Mouse (Mus musculus) forebrain, postnatal 0 days (tissue): ENCODE results near the gene Cdsn. TPM values are rescaled to one million over a fixed set of nuclear protein-coding genes. Genes with fewer than 3 reads are reported as not detected.

Experiments
- ATAC-seq: fragments of 200-750 bp; cut with Nextera tagmentation; 2 replicates; pipeline ENCODE4 v1.8.0; 2017; ENCODE audit warnings: mild to moderate bottlenecking, moderate library complexity
- DNase-seq: peaks from one replicate; pipeline ENCODE4 v3.0.0-alpha.2; 2015
- H3K27ac ChIP-seq: fragments of 300-500 bp; sonication (generic); 2 replicates; pipeline ENCODE4 v1.5.1; 2014; ENCODE audit warnings: low read depth, mild to moderate bottlenecking, antibody characterized with exemption, low read length, moderate library complexity, mixed read lengths
- H3K27me3 ChIP-seq: fragments of 300-500 bp; sonication (generic); 2 replicates; pipeline ENCODE4 v1.6.1; 2014; ENCODE audit warnings: mild to moderate bottlenecking, low read length, mixed read lengths; ENCODE audit not compliant: insufficient read depth
- H3K36me3 ChIP-seq: fragments of 300-500 bp; sonication (generic); 2 replicates; pipeline ENCODE4 v1.6.1; 2014; ENCODE audit warnings: mild to moderate bottlenecking, moderate library complexity; ENCODE audit not compliant: insufficient read depth
- H3K4me1 ChIP-seq: fragments of 300-500 bp; sonication (generic); 2 replicates; pipeline ENCODE4 v1.6.1; 2014; ENCODE audit warnings: antibody characterized with exemption; ENCODE audit not compliant: insufficient read depth
- H3K4me2 ChIP-seq: fragments of 300-500 bp; sonication (generic); 2 replicates; pipeline ENCODE4 v1.6.1; 2014; ENCODE audit warnings: low read depth, mild to moderate bottlenecking, moderate library complexity
- H3K4me3 ChIP-seq: fragments of 300-500 bp; sonication (generic); 2 replicates; pipeline ENCODE4 v1.5.1; 2014; ENCODE audit warnings: low read depth, low read length, mixed read lengths
- H3K9ac ChIP-seq: fragments of 300-500 bp; sonication (generic); 2 replicates; pipeline ENCODE4 v1.6.1; 2014; ENCODE audit warnings: mild to moderate bottlenecking
- H3K9me3 ChIP-seq: fragments of 300-500 bp; sonication (generic); 2 replicates; pipeline ENCODE4 v1.6.1; 2016; ENCODE audit warnings: low read length
- CTCF ChIP-seq: sonication (generic); IDR thresholded peaks from 2 replicates; pipeline ENCODE4 v1.5.1; 2016; ENCODE audit warnings: antibody characterized with exemption, control low read depth, low read depth
- WGBS: fragments of 180-500 bp; shearing (Covaris S2); extraction: QIAGEN DNeasy Blood & Tissue Kit; methylation state at CpG from one replicate; pipeline ENCODE4 v1.1.7; 2014; 5-methylcytosine and 5-hydroxymethylcytosine counted together
- polyA plus RNA-seq: library from polyadenylated mRNA; unstranded; fragments of >200 nt; fragmentation: Nextera tagmentation; extraction: Ambion mirVana; gene quantifications from 2 replicates; pipeline ENCODE4 v1.2.1, GENCODE M21; 2015
- total RNA-seq: library from RNA; depleted of rRNA; stranded (reverse); fragments of >200 nt; gene quantifications from 2 replicates; pipeline ENCODE4 v1.2.3, GENCODE M21; 2014

The Cdsn gene
- total and polyA plus RNA-seq, 2 experiments from 2014 or later = 0.18 to 0.43 TPM

GRCm38 (mm10) chr17:35544680-35545079, 7.2 kb upstream of the Cdsn start:
- H3K36me3 ChIP-seq = no peaks in the 10 kb centered on the region

GRCm38 (mm10) chr17:35547465-35547864, 4.5 kb upstream of the Cdsn start:
- ATAC-seq (no peak), DNase-seq (no peak)
- no peak for TF ChIP-seq CTCF
- Histone ChIP-seq H3K9ac (no peak overlapping the region), H3K27me3 (no peaks in the 10 kb centered on the region), H3K9me3 (no peaks in the 10 kb centered on the region), H3K27ac (no peak overlapping the region), H3K36me3 (no peaks in the 10 kb centered on the region), H3K4me2 (no peak overlapping the region), H3K4me1 (0 out of 2 replicates have a peak, but pooled peaks cover 8% of the 10 kb centered on the region), H3K4me3 (no peak overlapping the region)
- 43% methylated on average over 2 of the region's 2 CpGs for WGBS

More at GRCm38 (mm10) chr17:35544680-35545079, 7.2 kb upstream of the Cdsn start:
- WGBS = 33% methylated on average over 6 of the region's 6 CpGs
- no peaks in the 10 kb centered on the region for H3K27me3 ChIP-seq
- no peak overlapping the region for H3K4me2 ChIP-seq
- 0 out of 2 replicates have a peak, but pooled peaks cover 5% of the 10 kb centered on the region for H3K4me1 ChIP-seq
- peak; percentile 84 for TF ChIP-seq CTCF
- no peak overlapping the region for H3K9ac ChIP-seq
- H3K27ac ChIP-seq = no peak overlapping the region
- H3K9me3 ChIP-seq = no peaks in the 10 kb centered on the region
- ATAC-seq (peak; percentile 55; the same call in 1 of the 2 replicates), DNase-seq (peak; percentile 75)
- H3K4me3 ChIP-seq = no peak overlapping the region

GRCm38 (mm10) chr17:35548636-35549035, 3.3 kb upstream of the Cdsn start:
- WGBS = 21% methylated on average over 5 of the region's 5 CpGs
- no peak for ATAC-seq

GRCm38 (mm10) chr17:35549437-35550142, 2.3 kb upstream of the Cdsn start:
- Histone ChIP-seq H3K9me3 (no peaks in the 10 kb centered on the region), H3K9ac (no peak overlapping the region), H3K27me3 (no peaks in the 10 kb centered on the region), H3K4me2 (no peak overlapping the region), H3K27ac (no peak overlapping the region; the same call in none of the 2 replicates), H3K36me3 (no peaks in the 10 kb centered on the region), H3K4me3 (no peak overlapping the region), H3K4me1 (0 out of 2 replicates have a peak, but pooled peaks cover 8% of the 10 kb centered on the region)
- 29% methylated on average over 15 of the region's 15 CpGs for WGBS
- ATAC-seq (peak; percentile 75), DNase-seq (peak; percentile 51)
- TF ChIP-seq CTCF = no peak

More at GRCm38 (mm10) chr17:35548636-35549035, 3.3 kb upstream of the Cdsn start:
- no peak overlapping the region for H3K9ac ChIP-seq
- H3K4me2 ChIP-seq = no peak overlapping the region
- no peak for TF ChIP-seq CTCF
- 0 out of 2 replicates have a peak, but pooled peaks cover 8% of the 10 kb centered on the region for H3K4me1 ChIP-seq
- no peak overlapping the region for H3K4me3 ChIP-seq
- no peaks in the 10 kb centered on the region for H3K36me3 ChIP-seq
- H3K9me3 ChIP-seq = no peaks in the 10 kb centered on the region
- no peak for DNase-seq
- no peak overlapping the region for H3K27ac ChIP-seq
- H3K27me3 ChIP-seq = no peaks in the 10 kb centered on the region

GRCm38 (mm10) chr17:35550143-35550494, 1.8 kb upstream of the Cdsn start:
- H3K4me3 ChIP-seq = no peak overlapping the region
- no peaks in the 10 kb centered on the region for H3K36me3 ChIP-seq
- H3K4me2 ChIP-seq = no peak overlapping the region
- no peak for TF ChIP-seq CTCF
- 95% methylated on average over 4 of the region's 4 CpGs for WGBS
- no peaks in the 10 kb centered on the region for H3K27me3 ChIP-seq
- DNase-seq (no peak), ATAC-seq (no peak)
- no peak overlapping the region for H3K27ac ChIP-seq
- no peaks in the 10 kb centered on the region for H3K9me3 ChIP-seq
- H3K4me1 ChIP-seq = 0 out of 2 replicates have a peak, but pooled peaks cover 8% of the 10 kb centered on the region
- H3K9ac ChIP-seq = no peak overlapping the region

- H3K9me3 ChIP-seq = no peaks in the 10 kb centered on the region
- no peak overlapping the region for H3K9ac ChIP-seq
- no peaks in the 10 kb centered on the region for H3K27me3 ChIP-seq
- 0 out of 2 replicates have a peak, but pooled peaks cover 8% of the 10 kb centered on the region for H3K4me1 ChIP-seq
- H3K36me3 ChIP-seq = no peaks in the 10 kb centered on the region
- DNase-seq = no peak
- H3K27ac ChIP-seq = no peak overlapping the region
- no peak overlapping the region for H3K4me3 ChIP-seq
- no peak overlapping the region for H3K4me2 ChIP-seq
- ATAC-seq = no peak
- TF ChIP-seq CTCF = no peak
- WGBS = 67% methylated on average over 8 of the region's 8 CpGs
Observed at GRCm38 (mm10) chr17:35550871-35551270, 1.1 kb upstream of the Cdsn start.

GRCm38 (mm10) chr17:35554321-35554720, 2.4 kb downstream of the Cdsn start:
- Histone ChIP-seq H3K27ac (no peak overlapping the region), H3K27me3 (no peaks in the 10 kb centered on the region), H3K4me2 (no peak overlapping the region), H3K4me1 (0 out of 2 replicates have a peak, but pooled peaks cover 7% of the 10 kb centered on the region), H3K4me3 (no peak overlapping the region), H3K9me3 (no peaks in the 10 kb centered on the region), H3K36me3 (no peaks in the 10 kb centered on the region), H3K9ac (no peak overlapping the region)
- DNase-seq = no peak
- no peak for ATAC-seq
- no peak for TF ChIP-seq CTCF
- 80% methylated on average over 5 of the region's 5 CpGs for WGBS
